Mouse (Mus musculus) kidney, embryonic 14.5 days (tissue): Measurements from ENCODE around the gene Gabrg3. TPM values are rescaled to one million over a fixed set of nuclear protein-coding genes. Genes with fewer than 3 reads are reported as not detected.

Source experiments
- ATAC-seq: fragments of 200-750 bp; cut with Nextera tagmentation; 2 replicates; pipeline ENCODE4 v1.8.0; 2017; ENCODE audit warnings: moderate number of reproducible peaks, mild to moderate bottlenecking, moderate TSS enrichment, moderate library complexity; ENCODE audit not compliant: low FRiP score, low TSS enrichment
- H3K27ac ChIP-seq: fragments of 300-500 bp; sonication (generic); 2 replicates; pipeline ENCODE4 v1.5.1; 2014; ENCODE audit warnings: low read depth, mild to moderate bottlenecking, low read length, moderate library complexity, mixed read lengths
- H3K27me3 ChIP-seq: fragments of 300-500 bp; sonication (generic); 2 replicates; pipeline ENCODE4 v1.6.1; 2014; ENCODE audit warnings: mild to moderate bottlenecking, low read length; ENCODE audit not compliant: control insufficient read depth, insufficient read depth
- H3K36me3 ChIP-seq: fragments of 300-500 bp; sonication (generic); 2 replicates; pipeline ENCODE4 v1.6.1; 2014; ENCODE audit warnings: low read length, mixed read lengths; ENCODE audit not compliant: control insufficient read depth, insufficient read depth
- H3K4me1 ChIP-seq: fragments of 300-500 bp; sonication (generic); 2 replicates; pipeline ENCODE4 v1.6.1; 2014; ENCODE audit warnings: low read length, mixed read lengths; ENCODE audit not compliant: control insufficient read depth, insufficient read depth
- H3K4me2 ChIP-seq: fragments of 300-500 bp; sonication (generic); replicated peaks from 2 replicates; pipeline ENCODE4 v1.6.1; 2014; ENCODE audit warnings: low read depth, mild to moderate bottlenecking, low read length
- H3K4me3 ChIP-seq: fragments of 300-500 bp; sonication (generic); 2 replicates; pipeline ENCODE4 v1.5.1; 2014; ENCODE audit warnings: mild to moderate bottlenecking, low read length
- H3K9ac ChIP-seq: fragments of 300-500 bp; sonication (generic); 2 replicates; pipeline ENCODE4 v1.6.1; 2014; ENCODE audit warnings: low read depth, mild to moderate bottlenecking, low read length, moderate library complexity
- H3K9me3 ChIP-seq: fragments of 300-500 bp; sonication (generic); 2 replicates; pipeline ENCODE4 v1.6.1; 2016; ENCODE audit warnings: low read length; ENCODE audit not compliant: control insufficient read depth
- WGBS: fragments of 180-500 bp; shearing (Covaris S2); extraction: QIAGEN DNeasy Blood & Tissue Kit; methylation state at CpG from one replicate; pipeline ENCODE4 v1.1.7; 2014; 5-methylcytosine and 5-hydroxymethylcytosine counted together
- polyA plus RNA-seq: library from polyadenylated mRNA; unstranded; fragments of >200 nt; fragmentation: Nextera tagmentation; extraction: Ambion mirVana; gene quantifications from 2 replicates; pipeline ENCODE4 v1.2.1, GENCODE M21; 2014

The Gabrg3 gene
- 0.54 and 0.81 TPM in 2 replicates for polyA plus RNA-seq

DNA sequence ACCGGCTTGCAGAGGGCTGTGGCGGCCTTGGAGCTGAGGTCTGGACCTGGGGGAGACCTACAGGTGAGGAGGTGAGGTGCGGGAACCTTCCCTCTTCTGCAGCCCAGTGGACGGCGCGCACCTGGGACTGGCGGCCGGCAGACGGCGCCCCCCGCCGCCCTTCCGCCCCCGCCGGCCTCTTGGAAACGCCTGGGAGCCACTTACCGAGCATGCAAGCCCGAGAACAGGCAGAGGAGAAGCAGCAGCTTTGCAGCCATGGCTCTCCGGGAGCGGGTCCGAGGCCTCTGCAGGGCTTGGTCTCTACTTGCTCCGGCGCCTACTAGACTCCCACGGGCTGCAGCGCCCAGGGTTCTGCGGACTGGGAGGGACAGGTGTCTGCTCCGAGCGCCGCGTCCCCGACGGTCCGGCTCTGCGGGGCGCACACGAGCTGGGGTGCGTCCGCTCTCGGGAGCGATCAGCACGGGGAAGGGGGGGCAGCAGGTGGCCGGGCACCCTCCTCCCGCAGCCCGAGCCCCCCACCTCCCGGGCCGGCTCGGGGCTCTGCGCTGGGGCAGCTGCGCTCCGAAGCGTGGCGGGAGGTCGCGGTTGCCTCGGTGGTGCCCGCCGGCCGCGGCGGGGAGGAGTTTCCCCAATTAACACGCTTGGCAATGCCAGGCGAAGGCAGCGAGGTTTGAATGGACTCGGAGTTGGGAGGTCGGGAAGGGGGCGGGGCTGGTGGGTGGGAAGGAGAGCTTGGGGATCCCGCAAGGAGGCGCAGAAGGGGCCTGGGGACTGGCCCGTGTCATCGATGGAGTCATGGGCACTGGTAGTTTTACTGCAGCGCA, at the start of gene Gabrg3:
Gabrg3 (minus strand) TSS at position 672 of the 824 bp plus-strand sequence.
- Histone ChIP-seq H3K4me2 (peak within 1 kb of the TSS; percentile 88), H3K4me1 (no peaks in the 10 kb centered on the region), H3K4me3 (peak within 1 kb of the TSS; percentile 52), H3K9me3 (no peaks in the 10 kb centered on the region), H3K27me3 (peaks cover 20% of the 10 kb centered on the region), H3K36me3 (no peaks in the 10 kb centered on the region), H3K27ac (no peak within 1 kb of the TSS), H3K9ac (0 out of 2 replicates have a peak within 1 kb of the TSS, but pooled peaks have one; percentile 42)
- peak; percentile 86 for ATAC-seq
- under 1% methylated on average over 60 of the region's 71 CpGs for WGBS

DNA sequence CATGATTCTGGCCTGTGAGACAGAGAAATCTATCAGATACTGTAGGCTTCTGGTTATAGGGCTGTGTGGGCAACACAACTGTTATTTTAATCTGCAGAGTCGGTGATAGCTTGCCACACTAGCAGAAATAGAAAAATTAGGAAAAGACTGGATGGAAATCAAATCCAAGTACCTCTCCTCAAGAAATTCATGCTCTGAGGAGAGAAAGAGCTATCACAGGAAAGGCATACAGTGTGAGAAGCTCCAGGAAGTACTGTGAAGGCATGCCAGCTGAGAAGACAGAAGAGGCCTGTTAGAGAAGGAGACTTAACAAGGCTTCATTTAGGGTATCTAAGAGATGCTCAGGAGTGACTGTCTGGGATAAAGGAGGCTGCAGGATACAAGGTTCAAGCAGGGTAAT, 35.7 kb upstream of the Gabrg3 start:
- no peak overlapping the region for H3K27ac ChIP-seq
- ATAC-seq: no peak
- no peak overlapping the region for H3K4me2 ChIP-seq
- no peaks in the 10 kb centered on the region for H3K4me1 ChIP-seq
- 88% methylated on average over 1 of the region's 1 CpGs for WGBS
- no peak overlapping the region for H3K9ac ChIP-seq
- H3K4me3 ChIP-seq: no peak overlapping the region
- no peaks in the 10 kb centered on the region for H3K36me3 ChIP-seq
- no peaks in the 10 kb centered on the region for H3K27me3 ChIP-seq
- no peaks in the 10 kb centered on the region for H3K9me3 ChIP-seq

DNA sequence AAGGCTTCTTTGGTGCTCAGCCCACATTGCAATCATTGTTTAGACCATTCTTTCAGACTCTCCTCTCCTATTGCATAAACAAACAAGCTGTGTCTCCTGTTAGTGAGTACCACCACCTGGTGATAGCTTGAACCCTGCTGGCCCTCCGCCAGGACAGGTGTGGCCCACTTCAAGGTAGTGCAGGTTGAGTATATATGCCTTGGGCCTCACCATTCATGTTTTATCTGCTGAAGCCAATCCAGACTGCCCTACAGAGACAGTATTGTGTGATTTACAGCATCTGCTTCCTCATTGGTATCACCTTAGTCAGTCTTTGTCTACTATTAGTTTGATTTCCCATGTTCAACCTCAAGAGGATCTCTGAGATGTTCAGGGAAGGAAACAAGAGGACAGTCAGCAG, 34.1 kb upstream of the Gabrg3 start:
- H3K27ac ChIP-seq: no peak overlapping the region
- ATAC-seq: no peak
- WGBS: 86% methylated on average over 1 of the region's 1 CpGs
- no peaks in the 10 kb centered on the region for H3K4me1 ChIP-seq
- H3K4me3 ChIP-seq: no peak overlapping the region
- H3K4me2 ChIP-seq: no peak overlapping the region
- no peaks in the 10 kb centered on the region for H3K27me3 ChIP-seq
- no peaks in the 10 kb centered on the region for H3K9me3 ChIP-seq
- H3K9ac ChIP-seq: no peak overlapping the region
- no peaks in the 10 kb centered on the region for H3K36me3 ChIP-seq

DNA sequence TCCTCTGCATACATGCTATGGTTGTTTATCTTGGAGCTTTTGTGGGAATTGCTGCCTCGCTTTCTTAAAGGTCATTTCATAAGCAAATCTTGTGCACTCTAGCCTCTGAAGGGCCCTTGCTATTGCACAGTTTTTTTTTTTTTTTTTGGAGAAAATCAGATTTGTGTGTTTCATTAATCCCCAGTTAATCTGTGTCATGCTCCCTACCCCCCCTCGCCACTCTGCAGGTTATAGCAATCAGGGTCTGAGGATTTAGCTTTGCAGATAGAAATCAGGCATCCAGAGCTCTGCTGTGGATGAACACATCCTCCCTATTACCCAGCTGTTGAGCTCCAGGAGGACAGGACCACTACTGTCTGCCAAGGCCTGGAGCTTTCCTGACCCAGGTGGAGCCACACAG, 32.4 kb upstream of the Gabrg3 start, which contains the start of gene Gabrb3:
Gabrb3 (plus strand) TSS at position 301 of the 400 bp plus-strand sequence.
- WGBS: 85% methylated on average over 2 of the region's 2 CpGs
- H3K9me3 ChIP-seq: no peaks in the 10 kb centered on the region
- no peaks in the 10 kb centered on the region for H3K36me3 ChIP-seq

DNA sequence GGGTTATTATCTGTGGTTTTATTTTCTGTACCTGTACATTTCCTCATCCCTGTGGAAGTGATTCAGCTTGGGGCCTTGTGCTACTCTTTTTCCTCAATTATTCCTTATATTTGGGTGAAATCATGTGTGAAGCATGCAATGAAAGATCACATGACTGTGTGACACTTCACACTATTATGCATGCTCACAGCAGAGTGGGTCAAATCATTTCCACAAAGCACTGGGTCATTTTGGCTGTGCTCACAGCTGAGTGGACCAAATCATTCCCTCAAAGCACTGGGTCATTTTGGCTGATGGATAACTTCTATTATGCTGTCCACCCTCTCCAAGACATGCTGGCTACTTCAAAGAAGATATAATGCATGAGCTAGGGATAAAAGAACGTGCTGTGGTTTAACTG, 25.9 kb upstream of the Gabrg3 start:
- no peak for ATAC-seq
- Histone ChIP-seq H3K27me3 (no peaks in the 10 kb centered on the region), H3K9ac (no peak overlapping the region), H3K9me3 (no peaks in the 10 kb centered on the region), H3K27ac (no peak overlapping the region), H3K4me3 (no peak overlapping the region), H3K4me1 (no peaks in the 10 kb centered on the region), H3K4me2 (no peak overlapping the region), H3K36me3 (no peaks in the 10 kb centered on the region)
- WGBS: 54% methylated on average over 1 of the region's 1 CpGs

More for the DNA sequence above, 32.4 kb upstream of the Gabrg3 start, which contains the start of gene Gabrb3:
- no peak for ATAC-seq
- Histone ChIP-seq H3K27ac (no peak within 1 kb of the TSS), H3K9ac (no peak within 1 kb of the TSS), H3K4me2 (no peak within 1 kb of the TSS), H3K27me3 (no peaks in the 10 kb centered on the region), H3K4me1 (no peaks in the 10 kb centered on the region), H3K4me3 (no peak within 1 kb of the TSS)

DNA sequence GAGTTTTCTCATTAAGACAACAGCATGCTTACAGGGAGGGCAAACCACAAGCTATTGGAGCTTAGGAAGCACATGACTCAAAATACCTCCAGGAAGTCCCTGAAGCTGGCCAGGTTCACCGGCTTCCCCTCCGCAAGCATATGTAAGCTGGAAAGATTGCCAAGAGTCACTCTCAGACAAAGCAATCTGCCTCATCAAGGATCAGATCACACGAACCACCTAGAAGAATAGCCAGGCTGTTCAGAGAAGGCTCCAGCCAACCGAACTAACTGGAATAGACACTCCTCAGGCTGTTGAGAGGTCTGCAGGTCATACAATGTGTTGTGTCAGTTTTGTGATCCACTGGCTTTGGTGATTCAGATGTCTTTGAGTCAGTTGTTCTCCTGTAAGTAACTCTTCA, 24.2 kb upstream of the Gabrg3 start:
- Histone ChIP-seq H3K4me1 (no peaks in the 10 kb centered on the region), H3K9ac (no peak overlapping the region), H3K36me3 (no peaks in the 10 kb centered on the region), H3K27ac (no peak overlapping the region), H3K9me3 (no peaks in the 10 kb centered on the region), H3K27me3 (no peaks in the 10 kb centered on the region), H3K4me3 (no peak overlapping the region), H3K4me2 (no peak overlapping the region)
- ATAC-seq: no peak
- WGBS: 92% methylated on average over 4 of the region's 4 CpGs

DNA sequence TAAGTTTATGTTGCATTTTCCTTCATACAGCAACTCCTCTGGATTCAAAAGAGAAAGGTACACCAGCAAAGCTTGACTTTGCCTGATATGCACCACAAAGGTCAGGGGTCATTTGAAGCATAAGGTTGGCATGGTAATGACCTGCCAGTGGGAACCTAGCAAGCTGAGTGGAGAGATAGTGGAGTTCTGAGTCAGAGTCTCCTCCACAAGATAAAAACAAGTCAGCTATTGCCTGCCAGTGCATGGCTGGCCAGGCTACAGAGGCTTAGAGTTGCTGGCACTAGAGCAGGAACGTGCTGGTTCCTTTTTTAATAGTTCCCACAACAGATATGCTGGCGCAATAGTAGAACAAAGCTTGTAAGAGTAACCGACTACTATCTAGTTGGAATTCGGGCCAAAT, 6.6 kb upstream of the Gabrg3 start:
- ATAC-seq: no peak
- Histone ChIP-seq H3K4me2 (no peak overlapping the region), H3K36me3 (no peaks in the 10 kb centered on the region), H3K9ac (no peak overlapping the region), H3K27me3 (no peaks in the 10 kb centered on the region), H3K9me3 (no peaks in the 10 kb centered on the region), H3K4me1 (no peaks in the 10 kb centered on the region), H3K27ac (no peak overlapping the region), H3K4me3 (no peak overlapping the region)
- WGBS: 90% methylated on average over 4 of the region's 4 CpGs

DNA sequence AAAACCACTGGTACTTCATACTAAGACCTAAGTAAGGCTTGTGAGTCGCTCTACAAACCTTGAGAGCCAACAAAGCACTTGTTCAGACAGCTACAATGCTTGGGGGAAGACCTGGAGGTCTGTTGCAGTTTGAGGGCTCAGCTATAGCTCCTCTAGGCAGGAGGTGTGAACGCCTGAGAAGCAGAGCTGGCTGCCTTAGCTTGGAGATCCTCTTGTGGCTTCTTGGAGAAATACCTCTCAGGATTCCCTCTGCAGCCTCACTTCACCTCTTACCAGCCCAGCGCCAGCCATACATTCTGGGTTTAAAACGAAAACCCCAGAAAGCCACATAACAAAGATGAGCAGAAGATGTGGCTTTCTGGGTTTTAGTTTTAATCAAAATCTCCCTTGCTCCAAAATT, 3.1 kb upstream of the Gabrg3 start:
- Histone ChIP-seq H3K27me3 (peaks cover 20% of the 10 kb centered on the region), H3K4me2 (no peak overlapping the region), H3K9me3 (no peaks in the 10 kb centered on the region), H3K4me3 (no peak overlapping the region), H3K4me1 (no peaks in the 10 kb centered on the region), H3K27ac (no peak overlapping the region), H3K9ac (no peak overlapping the region), H3K36me3 (no peaks in the 10 kb centered on the region)
- 40% methylated on average over 4 of the region's 4 CpGs for WGBS
- ATAC-seq: no peak

DNA sequence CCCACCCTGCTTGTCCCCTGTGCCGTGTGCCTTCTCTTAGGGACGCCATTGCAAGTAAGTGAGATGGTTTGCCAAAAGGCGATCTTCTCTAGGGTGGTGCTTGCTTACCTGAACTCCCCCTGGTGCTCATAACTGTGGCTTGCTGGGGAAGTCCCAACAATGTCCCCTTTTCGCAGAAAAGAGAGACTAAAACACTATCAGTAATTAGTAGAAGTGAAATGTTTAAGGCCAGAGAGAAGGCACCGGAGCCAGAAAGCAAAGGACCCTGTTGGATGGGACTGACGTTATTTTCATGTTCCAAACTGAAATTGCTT, 310 bp upstream of the Gabrg3 start:
- Histone ChIP-seq H3K27ac (no peak overlapping the region), H3K9ac (no peak overlapping the region), H3K4me1 (no peaks in the 10 kb centered on the region), H3K4me2 (peak overlapping the region; percentile 88), H3K27me3 (peaks cover 20% of the 10 kb centered on the region), H3K4me3 (peak overlapping the region; percentile 52), H3K36me3 (no peaks in the 10 kb centered on the region), H3K9me3 (no peaks in the 10 kb centered on the region)
- ATAC-seq: no peak; the same call in 1 of the 2 replicates
- WGBS: 23% methylated on average over 6 of the region's 6 CpGs
